Mouse (Mus musculus): ENCODE data around the gene Dhdds. TPM values are rescaled to one million over a fixed set of nuclear protein-coding genes. Genes with fewer than 3 reads are reported as not detected.

The Dhdds gene
- 10 to 100 TPM; 16.1 to 22.4 (median 18.6) TPM for polyA plus RNA-seq (2017; shearing (Covaris generic))

DNA sequence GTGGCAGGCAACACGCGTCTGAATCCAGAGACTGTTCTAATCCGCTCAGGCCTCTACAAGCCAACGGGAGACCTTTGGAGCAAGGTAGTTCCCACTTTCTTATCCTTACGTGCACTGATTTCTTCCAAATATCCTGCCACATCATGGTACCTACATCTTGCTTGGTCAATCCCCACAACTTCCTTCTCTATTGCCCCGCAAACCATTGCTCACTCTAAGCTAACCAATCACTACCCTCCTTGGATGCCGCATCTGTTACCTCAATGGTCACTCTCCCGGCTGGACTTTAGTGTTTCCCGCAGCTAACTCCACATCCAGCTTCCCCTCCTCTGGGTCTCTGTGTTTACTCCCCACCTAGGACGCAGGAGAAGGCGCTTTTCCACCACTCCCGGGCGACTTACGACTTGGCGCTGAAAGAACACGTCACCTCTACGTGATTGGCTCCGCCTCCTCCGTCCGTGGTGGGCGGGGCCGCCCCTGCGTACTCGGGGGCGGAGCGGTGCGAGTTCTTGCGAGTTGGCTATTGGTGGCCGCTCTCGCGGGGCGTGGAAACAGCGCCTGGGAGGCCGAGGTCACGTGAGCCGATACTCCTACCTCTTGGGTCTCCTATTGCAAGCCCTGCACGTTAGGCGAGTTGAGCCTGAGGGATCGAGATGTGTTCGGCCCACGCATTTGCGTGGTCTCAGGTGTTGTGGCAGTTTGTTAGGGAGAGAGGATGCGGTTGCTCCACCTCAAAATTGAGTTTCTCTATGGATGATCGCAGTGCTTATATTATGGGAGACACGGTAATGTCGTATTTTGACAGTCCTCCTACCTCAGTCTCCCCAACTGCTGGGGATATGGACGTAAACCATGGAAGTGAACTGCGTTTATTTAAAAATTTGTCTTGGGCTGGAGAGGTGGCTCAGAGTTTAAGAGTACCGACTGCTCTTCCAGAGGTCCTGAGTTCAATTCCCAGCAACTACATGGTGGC lies at the start of gene Dhdds:
TSS of gene Dhdds (minus strand) at position 453 of the 973 bp plus-strand sequence.
- ATAC-seq: peak; percentile 99

DNA sequence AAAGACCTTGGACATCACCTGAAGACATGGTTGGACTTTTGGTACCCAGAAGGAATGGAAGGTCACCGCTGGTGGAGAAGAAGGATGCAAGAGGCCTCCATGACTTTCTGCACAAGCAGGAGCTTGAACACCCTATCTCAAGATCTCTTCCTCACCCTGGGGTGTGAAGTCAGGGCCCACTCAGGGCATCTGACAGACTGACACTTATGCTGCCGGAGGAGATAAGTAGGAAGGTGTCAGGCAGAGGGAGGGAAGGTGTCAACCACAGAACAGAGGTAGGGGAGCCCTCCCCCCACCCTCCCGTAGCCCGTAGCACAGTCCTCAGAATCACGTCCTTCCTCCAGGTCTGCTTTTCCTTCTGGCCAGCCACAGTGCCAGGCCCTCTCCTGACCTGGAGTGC lies 46.9 kb upstream of the Dhdds start:
- no peak for ATAC-seq

DNA sequence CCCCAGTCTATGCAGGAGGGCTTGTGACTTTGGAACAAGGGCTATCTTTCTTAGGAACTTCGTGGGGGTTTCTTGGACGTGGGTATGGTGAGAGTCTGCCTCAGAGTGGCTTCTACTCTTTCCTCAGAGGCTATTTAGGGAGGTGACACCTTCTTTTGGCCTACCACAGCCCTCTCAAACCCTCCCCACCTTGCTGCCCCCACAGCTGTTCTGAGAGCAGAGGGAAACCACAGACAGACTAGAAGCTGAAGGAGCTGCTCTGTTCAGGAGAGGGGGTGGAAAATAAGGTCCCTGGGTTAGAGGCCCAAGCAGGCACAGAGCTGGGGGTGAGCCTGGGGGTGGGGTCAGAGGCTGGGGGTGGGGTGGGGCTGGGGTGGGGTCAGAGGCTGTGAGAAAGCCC lies 42.3 kb upstream of the Dhdds start:
- no peak for ATAC-seq

DNA sequence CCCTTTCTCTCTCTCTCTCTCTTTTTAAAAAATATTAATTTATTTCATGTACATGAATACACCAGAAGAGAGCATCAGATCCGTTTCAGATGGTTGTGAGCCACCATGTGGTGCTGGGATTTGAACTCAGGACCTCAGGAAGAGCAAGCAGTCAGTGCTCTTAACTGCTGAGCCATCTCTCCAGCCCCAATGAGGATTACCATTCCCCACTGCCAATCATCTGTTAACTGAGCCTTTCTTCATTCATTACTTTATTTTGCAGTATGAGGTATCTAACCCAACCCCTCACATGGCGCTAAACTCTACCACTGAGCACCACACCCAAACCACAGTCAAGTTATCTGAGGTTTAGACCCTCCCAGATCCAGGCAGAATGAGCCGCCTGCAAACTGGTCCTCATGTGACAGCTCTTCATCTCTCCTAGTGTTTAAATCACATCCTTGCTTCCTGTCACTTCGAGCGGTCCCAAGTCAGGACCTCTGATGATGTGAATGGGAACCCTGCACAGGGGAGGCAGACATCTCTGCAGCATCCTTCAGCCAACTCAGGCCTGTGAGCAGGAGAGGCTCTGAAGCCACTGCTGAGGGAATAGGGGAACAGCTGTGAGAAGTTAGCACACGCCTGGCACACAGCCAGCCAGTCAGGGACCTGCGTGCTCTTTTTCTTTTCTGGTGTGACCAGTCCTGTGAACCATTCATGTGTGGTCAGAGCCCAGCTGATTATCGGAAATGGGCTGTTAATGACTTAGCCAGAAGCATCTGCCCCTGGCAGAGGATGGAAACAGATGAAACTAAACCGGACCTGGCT lies 40.8 kb upstream of the Dhdds start:
- ATAC-seq: no peak

DNA sequence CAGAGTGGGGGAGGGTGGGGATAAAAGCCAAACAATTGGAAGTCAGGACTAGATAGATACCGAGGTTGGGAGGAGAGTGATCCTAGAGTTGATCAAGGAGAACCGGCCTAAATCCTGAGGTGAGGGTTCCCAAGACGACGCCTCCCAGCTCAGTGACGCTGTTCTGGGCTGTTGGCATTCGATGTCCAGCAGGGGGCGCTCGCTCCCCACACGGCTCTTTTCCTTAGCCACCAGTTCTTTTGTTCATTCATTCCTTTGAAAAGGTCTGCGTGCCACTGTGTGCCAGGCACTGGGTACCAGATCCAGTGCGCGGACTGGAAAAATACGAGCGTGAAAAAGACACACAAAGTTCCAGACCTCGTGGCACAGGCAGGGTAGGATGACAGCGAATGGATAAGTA lies 35.2 kb upstream of the Dhdds start:
- ATAC-seq: peak; percentile 68

DNA sequence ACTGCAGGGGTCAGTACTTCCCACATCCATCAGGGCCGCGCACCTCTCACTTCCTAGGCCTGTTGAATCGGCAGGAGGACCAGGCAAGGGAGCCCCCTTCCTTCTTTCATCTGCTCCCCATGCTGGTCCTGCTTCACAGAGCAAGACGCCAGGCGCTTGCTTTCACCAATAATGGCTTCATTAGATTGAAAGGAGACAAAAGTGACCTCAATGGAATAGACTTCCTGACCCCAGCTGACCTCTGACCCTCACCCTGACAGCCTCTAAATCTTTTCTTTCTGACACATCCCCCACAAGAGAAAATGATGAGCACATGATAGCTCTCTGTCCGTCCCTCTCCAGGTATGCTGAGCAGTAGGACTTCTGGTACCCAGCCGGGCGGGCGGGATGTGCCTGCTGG lies 25.1 kb upstream of the Dhdds start:
- ATAC-seq: no peak

DNA sequence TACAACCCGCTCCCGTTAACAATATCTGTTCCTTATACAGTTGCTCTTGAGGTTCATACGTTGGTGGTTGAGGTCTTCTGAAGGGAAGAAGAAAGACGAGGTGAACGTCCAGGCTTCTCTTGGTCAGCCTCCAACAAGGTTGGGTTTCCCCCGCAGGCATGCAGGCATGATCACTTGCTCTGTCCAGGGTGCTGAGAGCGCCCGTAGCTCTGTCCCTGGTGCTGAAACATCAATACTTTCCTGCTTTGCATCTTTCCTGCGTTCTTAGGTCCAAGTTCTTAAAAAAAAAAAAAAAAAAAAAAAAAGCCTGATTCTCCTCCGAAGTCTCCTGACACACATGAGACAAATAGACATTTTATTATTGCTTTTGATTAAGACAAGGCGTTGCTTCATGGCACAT lies 19.9 kb upstream of the Dhdds start:
- ATAC-seq: no peak

DNA sequence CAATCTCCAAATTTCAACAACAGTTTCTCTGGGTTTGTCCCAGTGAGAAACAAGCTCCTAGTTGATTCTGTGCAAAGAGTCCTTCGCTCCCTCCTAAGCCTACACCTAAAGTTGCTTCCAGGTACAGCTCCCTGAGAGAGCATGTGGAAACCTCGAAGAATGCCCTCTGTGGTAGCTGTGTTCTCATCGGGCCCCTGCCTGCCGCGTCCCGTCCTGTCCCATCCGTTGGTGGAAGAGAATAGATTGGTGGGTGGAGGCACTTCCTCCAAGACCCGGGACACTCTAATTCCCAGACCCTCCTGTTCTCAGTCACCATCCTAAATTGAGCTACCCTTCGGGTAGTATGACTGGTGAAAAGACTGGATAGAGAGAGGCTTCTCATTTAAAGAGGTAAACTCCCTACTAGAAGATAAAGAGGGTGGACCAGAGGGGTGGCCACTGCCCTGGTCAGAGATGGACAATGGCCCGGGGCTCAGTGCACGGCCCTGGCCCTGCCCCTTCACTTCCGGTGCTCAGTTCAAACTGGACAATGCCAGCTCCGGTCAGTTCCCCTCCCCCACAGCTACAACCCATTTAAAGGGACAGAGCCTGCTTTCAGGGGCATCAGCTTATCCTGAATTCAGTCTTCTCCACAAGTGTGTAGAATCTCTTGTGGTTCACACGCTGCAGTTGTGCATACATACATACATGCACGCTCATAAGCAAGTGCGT lies 19.1 kb upstream of the Dhdds start:
- no peak for ATAC-seq

DNA sequence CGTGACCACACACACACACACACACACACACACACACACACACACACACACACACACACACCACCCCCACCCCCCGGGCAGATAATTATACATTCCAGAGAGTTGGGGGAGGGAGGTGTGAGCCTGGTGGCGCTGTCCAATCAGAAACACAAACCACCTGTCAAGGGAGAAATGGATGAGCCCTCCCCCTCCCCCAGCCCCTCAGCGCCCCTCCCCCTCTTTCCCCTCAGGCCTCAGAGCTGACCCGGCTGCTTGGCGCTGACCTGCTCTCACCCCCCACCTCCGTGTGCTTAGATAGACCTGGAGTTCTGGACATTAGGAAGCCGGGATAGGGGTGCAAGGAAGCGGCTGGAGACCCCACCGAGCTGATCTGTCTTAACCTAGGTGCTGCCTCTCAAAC lies 18.5 kb upstream of the Dhdds start:
- ATAC-seq: no peak

DNA sequence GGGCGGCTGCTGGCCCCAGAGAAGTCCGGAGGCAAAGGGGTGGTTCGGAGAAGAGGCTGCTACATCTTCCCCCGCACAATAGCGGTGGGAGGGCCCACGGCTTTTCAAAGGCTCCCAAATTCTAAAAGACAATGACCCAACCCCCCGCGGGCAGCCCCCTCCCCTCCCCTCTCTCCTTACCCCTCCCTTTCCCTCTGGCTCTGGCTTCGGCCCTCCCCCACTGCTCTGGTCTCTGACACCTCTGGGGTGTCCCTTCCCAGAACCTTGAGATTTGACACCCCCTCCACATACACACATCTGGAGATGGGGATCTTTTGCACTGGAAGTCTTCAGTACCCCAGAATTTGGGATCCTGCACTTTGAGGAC lies 18.0 kb upstream of the Dhdds start, which contains the start of gene Lin28a:
TSS of gene Lin28a (minus strand) at position 63 of the 367 bp plus-strand sequence.
- ATAC-seq: no peak

DNA sequence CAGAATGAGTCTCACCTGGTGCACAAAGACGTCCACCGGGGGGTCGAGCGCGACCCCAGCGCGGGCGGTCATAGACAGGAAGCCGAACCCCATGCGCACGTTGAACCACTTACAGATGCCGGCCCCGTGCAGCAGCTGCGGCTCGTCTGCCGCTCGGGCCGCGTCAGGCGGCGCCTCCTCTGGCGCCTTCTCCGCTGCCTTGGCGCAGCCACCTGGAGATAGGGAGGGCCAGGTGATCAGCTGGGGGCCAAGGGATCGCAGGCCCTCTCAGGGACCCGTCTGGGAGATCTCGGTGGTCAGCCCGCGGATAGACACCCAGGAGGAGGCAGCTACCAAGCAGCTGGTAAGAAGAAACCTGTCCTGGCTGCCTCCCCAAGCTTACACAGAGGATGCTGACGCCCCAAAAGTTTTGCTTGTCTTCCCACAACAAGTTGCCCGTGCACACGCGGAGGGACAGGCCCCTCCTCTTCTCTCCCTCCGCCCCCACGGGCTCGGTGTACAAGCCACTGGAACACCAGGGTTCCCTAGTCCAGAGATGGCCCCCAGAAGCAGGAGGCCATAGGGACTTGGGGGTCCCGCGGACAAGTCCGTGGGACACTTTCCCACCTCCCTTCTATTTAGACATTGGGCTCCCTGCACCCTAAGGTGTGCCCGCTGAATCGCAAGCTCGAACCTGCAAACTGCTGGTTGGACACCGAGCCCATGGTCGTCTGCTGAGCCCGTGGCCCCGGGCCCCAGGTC lies 17.5 kb upstream of the Dhdds start:
- no peak for ATAC-seq

DNA sequence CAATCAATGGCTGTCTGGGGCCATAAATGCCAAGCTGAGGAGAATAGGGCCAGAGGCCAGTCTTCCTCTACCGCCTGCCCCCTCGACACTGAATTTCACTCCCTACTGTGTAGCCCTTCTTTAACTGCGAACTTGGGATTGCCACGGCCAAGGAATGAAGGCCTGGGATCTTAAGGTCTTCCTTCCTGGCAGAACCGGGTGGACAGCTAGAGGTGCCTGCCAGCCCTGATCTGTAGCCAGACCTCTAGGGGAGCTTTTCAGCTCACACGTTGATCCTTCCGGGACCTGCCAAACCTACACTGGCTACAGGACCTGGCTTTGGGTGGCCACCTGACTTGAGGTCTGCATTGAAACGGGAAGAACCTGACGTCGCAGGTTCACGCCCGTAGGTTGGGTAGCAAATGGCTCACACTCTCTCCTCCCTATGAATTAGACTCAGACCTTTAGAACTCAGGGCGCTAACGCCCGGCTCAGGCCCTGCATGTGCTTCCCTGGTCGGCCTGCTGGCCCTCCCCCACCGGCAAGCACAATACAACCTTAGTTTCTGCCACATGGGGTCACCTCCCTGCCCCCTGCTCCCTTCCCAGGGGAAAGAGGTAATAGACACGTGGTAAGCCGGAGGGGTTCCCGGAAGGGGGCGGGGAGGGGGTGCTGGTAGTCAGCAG lies 16.6 kb upstream of the Dhdds start:
- ATAC-seq: no peak

DNA sequence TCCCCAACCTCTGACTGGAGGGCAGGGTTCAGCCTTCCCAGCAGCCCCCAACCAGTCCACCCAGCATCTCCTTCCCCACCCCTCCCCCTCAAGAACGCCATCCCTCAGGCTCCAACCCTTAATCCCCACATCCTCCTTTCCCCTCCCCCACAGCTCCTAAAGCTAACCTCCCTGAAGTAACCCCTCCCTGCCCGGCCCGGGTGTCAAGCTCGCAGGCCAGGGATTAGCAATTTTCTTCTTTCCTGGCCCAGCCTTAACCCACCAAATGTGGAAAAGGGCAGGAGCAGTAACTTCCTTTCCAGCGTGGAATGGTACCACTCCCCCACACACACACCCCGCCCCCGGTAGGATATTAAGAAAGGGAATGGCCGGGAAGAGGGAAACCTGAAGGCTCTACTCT lies 16.0 kb upstream of the Dhdds start:
- ATAC-seq: no peak

DNA sequence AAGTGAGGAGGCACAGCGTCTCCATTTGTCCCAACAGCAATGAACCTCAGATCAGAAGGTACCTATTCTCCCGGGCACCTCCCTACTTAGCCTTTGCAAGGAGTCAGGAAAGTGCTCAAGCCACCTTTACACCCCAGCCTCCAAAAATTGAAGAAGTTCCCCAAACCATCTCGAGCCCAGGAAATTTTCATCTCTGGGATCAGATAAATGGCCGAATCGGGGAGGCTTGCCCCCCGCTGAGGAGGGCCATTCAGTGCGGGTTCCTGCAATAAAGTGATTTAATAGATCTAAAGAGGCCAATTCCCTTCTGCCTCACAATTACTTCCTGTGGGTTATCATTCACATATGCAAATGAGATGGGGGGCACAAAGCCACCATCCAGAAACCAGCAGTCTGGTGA lies 15.5 kb upstream of the Dhdds start:
- no peak for ATAC-seq

DNA sequence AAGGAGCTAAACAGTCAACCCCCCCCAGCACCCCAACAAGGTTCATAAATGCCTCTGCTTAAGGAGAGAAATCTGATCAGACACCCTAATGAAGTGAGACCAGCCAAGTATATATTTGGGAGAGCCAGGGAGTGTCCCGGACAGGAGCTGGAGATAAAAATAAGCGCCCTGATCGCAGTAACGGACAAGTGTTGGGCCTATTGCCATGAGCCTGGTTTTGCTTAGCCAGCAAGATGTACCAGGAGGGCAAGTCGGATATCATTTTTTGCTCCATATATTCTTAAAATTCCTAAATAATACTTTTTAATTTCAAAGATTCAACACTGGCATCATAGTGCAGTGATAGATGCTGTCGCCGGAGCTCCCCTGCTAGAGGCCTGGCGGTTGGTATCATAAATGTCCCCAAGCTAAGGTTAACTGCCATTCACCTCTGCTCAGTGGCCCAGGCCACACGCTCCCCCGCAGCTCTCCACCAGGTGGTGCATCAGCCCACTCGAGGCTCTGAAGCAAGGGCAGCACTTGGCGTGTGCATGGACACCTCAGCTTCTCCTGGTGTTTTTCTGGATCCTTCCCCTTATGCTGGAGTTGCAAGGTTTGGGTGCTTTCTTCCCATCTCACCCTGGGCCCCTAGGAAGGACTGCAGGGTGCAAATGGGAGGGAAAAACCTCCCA lies 12.3 kb upstream of the Dhdds start:
- ATAC-seq: no peak

DNA sequence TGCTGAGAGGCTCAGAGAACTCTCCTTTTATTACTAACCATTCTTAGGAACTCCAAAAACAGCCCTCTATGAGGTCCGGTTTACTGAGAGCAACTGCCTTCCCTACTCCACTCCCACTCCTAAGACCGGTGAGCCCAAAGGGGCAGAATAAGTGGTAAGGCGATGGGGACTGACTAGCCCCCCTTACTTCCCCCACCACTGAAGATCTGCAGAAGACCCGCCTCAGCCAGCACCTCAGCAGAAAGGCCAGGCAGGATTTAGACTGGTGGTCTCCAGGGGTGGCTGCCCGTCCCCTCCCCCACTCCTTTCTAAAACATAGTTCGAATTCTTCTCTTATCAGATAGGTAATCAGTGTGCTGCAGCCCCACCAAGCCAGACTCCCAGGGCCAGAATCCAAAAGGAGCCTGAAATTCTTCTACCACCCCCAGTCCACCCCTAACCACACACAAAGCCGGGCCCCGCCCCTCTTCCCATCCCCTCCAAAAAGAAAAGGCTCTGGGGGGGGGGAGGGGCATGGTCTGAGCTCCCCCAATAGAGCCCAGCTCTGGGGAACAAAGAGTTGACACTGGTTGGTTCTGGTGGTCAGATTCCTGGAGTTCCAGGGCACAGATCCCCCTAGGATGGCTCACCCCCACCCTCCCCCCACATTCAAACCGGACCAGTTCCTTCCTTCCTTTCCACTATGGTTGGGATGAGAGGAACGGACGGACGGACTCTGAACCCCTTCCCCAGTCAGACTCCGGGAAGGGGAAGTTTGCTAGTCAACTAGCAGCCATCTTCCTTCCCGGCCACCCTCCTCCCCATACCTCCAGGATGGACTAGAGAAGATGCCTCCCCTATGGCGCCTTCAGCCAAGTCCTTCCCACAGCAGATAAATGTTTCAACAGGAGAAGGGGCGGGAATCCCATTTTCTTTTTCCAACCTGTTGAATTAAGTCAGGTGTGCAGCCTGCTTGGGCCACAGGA lies 11.0 kb upstream of the Dhdds start:
- no peak for ATAC-seq

DNA sequence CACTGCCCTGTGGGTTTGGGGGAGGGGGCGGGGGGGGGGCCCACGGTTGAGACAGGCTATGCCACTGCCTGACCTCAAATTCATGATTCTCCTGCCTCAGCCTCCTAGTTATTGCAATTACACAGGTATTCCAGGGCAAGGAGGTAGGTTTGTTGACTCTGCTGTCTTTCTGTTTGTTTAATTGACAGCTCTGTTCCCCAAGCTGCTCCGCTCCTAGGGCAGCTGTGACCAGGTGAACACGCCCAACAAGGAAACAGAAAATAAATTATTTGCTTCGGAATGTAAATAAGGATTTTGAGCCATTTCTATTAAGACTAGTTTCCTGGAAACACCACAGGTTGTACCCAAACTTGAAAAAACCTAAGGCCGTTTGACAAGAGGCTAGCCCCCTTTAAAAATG lies 9.0 kb upstream of the Dhdds start:
- no peak for ATAC-seq

DNA sequence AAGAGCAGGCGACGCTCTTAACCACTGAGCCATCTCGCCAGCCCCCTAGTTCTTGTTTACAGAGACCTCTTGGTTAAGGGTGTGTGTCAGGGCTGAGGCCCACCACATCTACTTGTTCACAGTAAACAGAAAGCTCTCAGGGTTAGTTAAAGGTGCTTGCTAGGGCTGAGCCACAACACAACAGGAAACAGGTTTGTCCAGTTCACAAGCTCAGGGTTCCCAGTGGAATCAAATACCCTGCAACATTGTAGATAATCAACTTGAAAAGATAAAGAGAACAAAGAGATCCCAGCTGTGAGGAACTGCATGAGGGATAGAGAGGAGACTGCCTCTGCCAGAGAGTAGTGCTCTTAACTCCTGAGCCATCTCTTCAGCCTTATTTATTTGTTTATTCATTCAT lies 6.1 kb upstream of the Dhdds start:
- no peak for ATAC-seq

DNA sequence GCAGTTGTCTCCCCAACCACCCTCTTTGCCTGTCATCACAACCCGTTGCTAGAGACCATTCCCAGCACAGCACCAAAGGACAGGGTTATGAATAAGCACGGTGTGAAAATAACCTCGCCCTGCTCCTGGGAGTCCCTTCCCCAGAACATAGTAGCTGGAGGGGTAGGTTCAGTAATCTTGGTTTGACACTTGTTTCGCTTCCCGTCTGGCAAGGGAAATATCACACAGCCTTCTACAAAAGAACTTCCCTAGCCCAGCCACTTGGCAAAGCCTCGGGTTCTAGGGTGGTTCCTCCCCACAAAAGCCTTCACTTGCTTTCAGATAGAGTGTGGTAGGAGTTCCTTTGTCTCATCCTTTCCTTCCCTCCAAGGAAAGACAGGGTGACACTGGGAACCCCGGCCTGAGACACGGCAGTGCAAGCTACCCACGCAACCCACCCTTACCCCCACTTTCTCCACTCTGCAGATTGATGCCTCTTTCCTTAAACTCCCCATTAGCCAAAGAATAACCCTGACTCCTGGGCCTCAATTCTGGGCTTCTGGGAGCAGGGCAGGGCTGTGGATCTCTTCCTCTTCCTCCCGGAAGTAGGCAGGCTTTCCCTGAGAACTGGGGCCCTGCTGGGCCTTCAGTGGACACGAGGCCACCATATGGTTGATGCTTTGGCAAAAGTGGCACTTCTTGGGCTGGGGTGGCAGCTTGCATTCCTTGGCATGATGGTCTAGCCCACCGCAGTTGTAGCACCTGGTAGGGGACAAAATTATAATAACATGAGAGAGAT lies 5.1 kb upstream of the Dhdds start:
- ATAC-seq: no peak
